Mouse (Mus musculus) midbrain, embryonic 16.5 days (tissue): ENCODE measurements around the gene Ube2h. TPM values are rescaled to one million over a fixed set of nuclear protein-coding genes. Genes with fewer than 3 reads are reported as not detected.

Source experiments
- ATAC-seq: fragments of 200-750 bp; cut with Nextera tagmentation; 2 replicates; pipeline ENCODE4 v1.8.0; 2017; ENCODE audit warnings: moderate TSS enrichment
- H3K27ac ChIP-seq: fragments of 300-500 bp; sonication (generic); 2 replicates; pipeline ENCODE4 v1.5.1; 2014; ENCODE audit warnings: mild to moderate bottlenecking, low read length, mixed read lengths
- H3K27me3 ChIP-seq: fragments of 300-500 bp; sonication (generic); 2 replicates; pipeline ENCODE4 v1.6.1; 2014; ENCODE audit warnings: low read depth, low read length, mixed read lengths; ENCODE audit not compliant: control insufficient read depth, insufficient read depth
- H3K36me3 ChIP-seq: fragments of 300-500 bp; sonication (generic); 2 replicates; pipeline ENCODE4 v1.6.1; 2014; ENCODE audit warnings: mild to moderate bottlenecking, low read length, moderate library complexity, mixed read lengths; ENCODE audit not compliant: control insufficient read depth, insufficient read depth
- H3K4me1 ChIP-seq: fragments of 300-500 bp; sonication (generic); 2 replicates; pipeline ENCODE4 v1.6.1; 2014; ENCODE audit warnings: mild to moderate bottlenecking, low read length, mixed read lengths; ENCODE audit not compliant: control insufficient read depth, insufficient read depth
- H3K4me2 ChIP-seq: fragments of 300-500 bp; sonication (generic); 2 replicates; pipeline ENCODE4 v1.6.1; 2014; ENCODE audit warnings: mild to moderate bottlenecking, low read length, mixed read lengths
- H3K4me3 ChIP-seq: fragments of 300-500 bp; sonication (generic); 2 replicates; pipeline ENCODE4 v1.5.1; 2014; ENCODE audit warnings: low read depth, mild to moderate bottlenecking, low read length, moderate library complexity, mixed read lengths
- H3K9ac ChIP-seq: fragments of 300-500 bp; sonication (generic); 2 replicates; pipeline ENCODE4 v1.6.1; 2014; ENCODE audit warnings: low read depth, low read length, mixed read lengths
- H3K9me3 ChIP-seq: fragments of 300-500 bp; sonication (generic); replicated peaks from 2 replicates; pipeline ENCODE4 v1.6.1; 2014; ENCODE audit warnings: mild to moderate bottlenecking, low read length, mixed read lengths; ENCODE audit not compliant: control insufficient read depth, poor library complexity, severe bottlenecking
- whole genome bisulfite sequencing: fragments of 180-500 bp; shearing (Covaris S2); extraction: QIAGEN DNeasy Blood & Tissue Kit; methylation state at CpG from one replicate; pipeline ENCODE4 v1.1.7; 2014; 5-methylcytosine and 5-hydroxymethylcytosine counted together
- polyA plus RNA-seq: library from polyadenylated mRNA; unstranded; fragments of >200 nt; fragmentation: Nextera tagmentation; extraction: Ambion mirVana; gene quantifications from 2 replicates; pipeline ENCODE4 v1.2.1, GENCODE M21; 2015

Ube2h gene
- polyA plus RNA-seq, 1 experiment from 2014 or later, result 57.0 TPM

GRCm38 (mm10) chr6:30284177-30284576 lies 20.2 kb downstream of the Ube2h start:
- H3K36me3 ChIP-seq, result peaks cover 2% of the 10 kb centered on the region; the same call in 1 of the 2 replicates
- no peak overlapping the region for H3K4me3 ChIP-seq
- ATAC-seq, result no peak
- H3K4me1 ChIP-seq, result no peaks in the 10 kb centered on the region
- H3K9ac ChIP-seq, result no peak overlapping the region
- H3K27me3 ChIP-seq, result no peaks in the 10 kb centered on the region
- H3K4me2 ChIP-seq, result no peak overlapping the region
- H3K9me3 ChIP-seq, result no peaks in the 10 kb centered on the region
- no peak overlapping the region for H3K27ac ChIP-seq

GRCm38 (mm10) chr6:30282361-30282760 lies 22.0 kb downstream of the Ube2h start:
- Histone ChIP-seq H3K9ac (no peak overlapping the region), H3K4me3 (no peak overlapping the region), H3K36me3 (peaks cover 5% of the 10 kb centered on the region), H3K27me3 (no peaks in the 10 kb centered on the region), H3K4me1 (no peaks in the 10 kb centered on the region), H3K27ac (no peak overlapping the region), H3K4me2 (no peak overlapping the region), H3K9me3 (no peaks in the 10 kb centered on the region)
- 95% methylated on average over 2 of the region's 2 CpGs for WGBS
- no peak for ATAC-seq

- WGBS, result 75% methylated on average over 1 of the region's 1 CpGs
- ATAC-seq, result no peak
Measured at GRCm38 (mm10) chr6:30278374-30278773, 26.0 kb downstream of the Ube2h start.

GRCm38 (mm10) chr6:30276882-30277281 lies 27.5 kb downstream of the Ube2h start:
- WGBS, result 95% methylated on average over 7 of the region's 7 CpGs

More at GRCm38 (mm10) chr6:30278374-30278773, 26.0 kb downstream of the Ube2h start:
- Histone ChIP-seq H3K4me1 (no peaks in the 10 kb centered on the region), H3K27me3 (no peaks in the 10 kb centered on the region), H3K9ac (no peak overlapping the region), H3K4me3 (no peak overlapping the region), H3K27ac (no peak overlapping the region), H3K9me3 (no peaks in the 10 kb centered on the region), H3K4me2 (no peak overlapping the region), H3K36me3 (peaks cover 3% of the 10 kb centered on the region; the same call in 1 of the 2 replicates)

GRCm38 (mm10) chr6:30276375-30276774 lies 28.0 kb downstream of the Ube2h start:
- peaks cover 6% of the 10 kb centered on the region; the same call in 1 of the 2 replicates for H3K4me1 ChIP-seq
- WGBS, result 79% methylated on average over 3 of the region's 3 CpGs
- peaks cover 3% of the 10 kb centered on the region; the same call in 1 of the 2 replicates for H3K36me3 ChIP-seq
- no peak overlapping the region for H3K4me2 ChIP-seq
- H3K27me3 ChIP-seq, result no peaks in the 10 kb centered on the region
- H3K4me3 ChIP-seq, result no peak overlapping the region
- H3K27ac ChIP-seq, result no peak overlapping the region
- ATAC-seq, result no peak
- H3K9me3 ChIP-seq, result no peaks in the 10 kb centered on the region
- no peak overlapping the region for H3K9ac ChIP-seq

More at GRCm38 (mm10) chr6:30276882-30277281, 27.5 kb downstream of the Ube2h start:
- Histone ChIP-seq H3K9ac (no peak overlapping the region), H3K27me3 (no peaks in the 10 kb centered on the region), H3K27ac (no peak overlapping the region), H3K36me3 (peaks cover 3% of the 10 kb centered on the region; the same call in 1 of the 2 replicates), H3K4me1 (peaks cover 6% of the 10 kb centered on the region; the same call in 1 of the 2 replicates), H3K4me2 (no peak overlapping the region), H3K9me3 (no peaks in the 10 kb centered on the region), H3K4me3 (no peak overlapping the region)
- no peak for ATAC-seq

GRCm38 (mm10) chr6:30275159-30275847 lies 29.0 kb downstream of the Ube2h start:
- H3K4me3 ChIP-seq, result no peak overlapping the region
- no peaks in the 10 kb centered on the region for H3K9me3 ChIP-seq
- no peak overlapping the region for H3K9ac ChIP-seq
- no peak for ATAC-seq
- H3K4me1 ChIP-seq, result peaks cover 6% of the 10 kb centered on the region; the same call in 1 of the 2 replicates
- H3K4me2 ChIP-seq, result no peak overlapping the region
- no peaks in the 10 kb centered on the region for H3K27me3 ChIP-seq
- H3K27ac ChIP-seq, result no peak overlapping the region
- H3K36me3 ChIP-seq, result peaks cover 3% of the 10 kb centered on the region; the same call in 1 of the 2 replicates
- WGBS, result 78% methylated on average over 5 of the region's 5 CpGs

- H3K4me1 ChIP-seq, result peaks cover 6% of the 10 kb centered on the region; the same call in 1 of the 2 replicates
- ATAC-seq, result no peak
- no peak overlapping the region for H3K4me3 ChIP-seq
- H3K36me3 ChIP-seq, result peaks cover 5% of the 10 kb centered on the region
- no peak overlapping the region for H3K27ac ChIP-seq
- no peaks in the 10 kb centered on the region for H3K9me3 ChIP-seq
- 19% methylated on average over 3 of the region's 3 CpGs for WGBS
- H3K9ac ChIP-seq, result no peak overlapping the region
- H3K27me3 ChIP-seq, result no peaks in the 10 kb centered on the region
- no peak overlapping the region for H3K4me2 ChIP-seq
Measured at GRCm38 (mm10) chr6:30272911-30273310, 31.4 kb downstream of the Ube2h start.

GRCm38 (mm10) chr6:30272338-30272905 lies 31.9 kb downstream of the Ube2h start:
- H3K36me3 ChIP-seq, result peaks cover 8% of the 10 kb centered on the region
- 36% methylated on average over 11 of the region's 11 CpGs for WGBS
- no peak overlapping the region for H3K4me3 ChIP-seq
- no peak for ATAC-seq
- no peaks in the 10 kb centered on the region for H3K27me3 ChIP-seq
- H3K27ac ChIP-seq, result no peak overlapping the region
- no peak overlapping the region for H3K9ac ChIP-seq
- no peaks in the 10 kb centered on the region for H3K9me3 ChIP-seq
- H3K4me2 ChIP-seq, result no peak overlapping the region
- H3K4me1 ChIP-seq, result peaks cover 6% of the 10 kb centered on the region; the same call in 1 of the 2 replicates

GRCm38 (mm10) chr6:30269846-30270245 lies 34.5 kb downstream of the Ube2h start:
- H3K4me3 ChIP-seq, result no peak overlapping the region
- H3K4me2 ChIP-seq, result no peak overlapping the region
- peaks cover 9% of the 10 kb centered on the region for H3K36me3 ChIP-seq
- H3K27ac ChIP-seq, result no peak overlapping the region
- no peak for ATAC-seq
- 85% methylated on average over 5 of the region's 5 CpGs for WGBS
- H3K9ac ChIP-seq, result no peak overlapping the region
- no peaks in the 10 kb centered on the region for H3K9me3 ChIP-seq
- H3K4me1 ChIP-seq, result peaks cover 6% of the 10 kb centered on the region; the same call in 1 of the 2 replicates
- H3K27me3 ChIP-seq, result no peaks in the 10 kb centered on the region
